Mouse (Mus musculus) heart, adult 9 months (tissue): Measurements from ENCODE around the gene Olfr1054.
"Not testable (repeated sequence)": the region's sequence is repeated elsewhere in the genome, so short reads cannot be mapped to it uniquely, and the experiment has no call there.

Source experiments
- DNase-seq, 2 experiments: peaks; one replicate each; pipeline ENCODE4 v3.0.0; 2022; ENCODE audit warnings: low spot score in 2 of 2

Olfr1054 gene

DNA sequence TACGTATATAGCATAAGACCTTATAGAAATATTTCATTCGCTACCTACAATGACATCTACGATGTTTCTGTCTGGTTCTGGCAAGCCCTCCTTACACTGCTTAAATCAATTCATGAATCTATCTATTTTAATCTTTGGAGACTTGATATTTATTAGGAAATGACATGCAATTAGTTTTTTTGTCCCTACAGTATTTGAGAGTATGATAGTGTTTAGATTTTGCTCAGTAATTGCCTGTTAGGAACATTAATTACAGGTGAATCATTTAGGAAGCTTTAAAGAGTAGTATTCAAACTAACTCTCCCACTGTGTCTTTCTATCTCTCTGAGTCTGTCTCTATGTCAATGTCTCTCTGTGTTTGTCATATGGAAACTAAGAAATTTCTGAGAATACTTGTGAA, at the start of gene Olfr1054:
Olfr1054 (minus strand) TSS at position 101 of the 400 bp plus-strand sequence.
- DNase-seq: no peak

DNA sequence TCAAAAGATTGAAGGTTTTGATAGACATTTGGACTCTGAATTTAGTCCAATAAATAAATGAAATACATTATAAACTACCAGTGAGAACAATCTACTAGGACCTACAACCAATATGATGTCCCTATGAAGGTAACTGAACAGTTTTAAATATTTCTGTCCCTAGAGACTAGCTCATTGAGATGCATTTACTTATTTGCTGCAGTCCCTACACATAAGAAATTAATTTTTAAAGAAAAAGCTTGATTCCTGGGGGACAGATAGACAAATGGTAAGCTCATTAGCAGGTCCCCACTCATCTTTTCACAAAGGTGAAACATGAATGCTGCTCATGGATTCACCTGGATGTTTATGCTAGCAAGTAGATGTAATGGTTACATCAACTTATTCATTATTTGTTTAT, 43.1 kb upstream of the Olfr1054 start, which contains the start of gene Olfr1057:
Olfr1057 (minus strand) TSS at position 101 of the 400 bp plus-strand sequence.
- no peak for DNase-seq

DNA sequence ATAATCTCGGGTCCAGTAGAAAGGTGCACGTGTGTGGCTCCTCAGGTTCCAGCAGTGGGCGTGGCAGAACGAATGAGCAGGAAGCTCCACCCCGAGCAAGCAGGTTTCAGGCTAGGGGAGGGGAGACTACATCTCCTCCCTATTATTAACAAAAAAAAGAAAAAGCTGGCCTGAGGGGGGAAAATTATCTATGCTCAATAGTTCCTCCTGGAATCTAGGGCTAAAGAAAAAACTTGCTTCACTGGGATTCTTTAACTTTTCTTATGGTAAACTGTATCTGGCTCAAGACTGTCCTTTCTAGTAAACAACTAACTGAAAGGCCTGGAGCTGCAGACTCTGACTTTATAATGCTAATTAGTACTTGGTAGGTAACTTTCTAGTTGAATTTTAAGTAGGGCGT, 31.1 kb upstream of the Olfr1054 start:
- not testable (repeated sequence) for DNase-seq

DNA sequence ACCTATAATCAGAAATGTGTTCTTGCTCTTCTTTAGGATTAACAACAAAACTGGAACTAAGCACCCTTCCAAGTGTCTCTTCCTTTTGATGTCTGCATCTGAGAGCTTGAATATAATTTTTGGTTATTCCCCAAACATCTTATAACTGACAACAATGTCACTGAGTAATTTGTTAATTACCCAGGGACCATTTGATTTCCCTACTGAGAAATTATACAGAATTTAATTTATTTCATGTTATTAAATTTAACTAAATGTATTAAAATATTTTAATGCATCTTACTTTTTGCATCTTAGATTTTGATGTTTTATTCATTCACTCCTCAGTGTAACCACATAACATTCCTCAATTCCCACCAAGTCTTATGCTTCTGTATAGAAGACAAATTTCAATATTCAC, 27.1 kb upstream of the Olfr1054 start, which contains the start of gene Olfr1056:
Olfr1056 (minus strand) TSS at position 101 of the 400 bp plus-strand sequence.
- DNase-seq: no peak

DNA sequence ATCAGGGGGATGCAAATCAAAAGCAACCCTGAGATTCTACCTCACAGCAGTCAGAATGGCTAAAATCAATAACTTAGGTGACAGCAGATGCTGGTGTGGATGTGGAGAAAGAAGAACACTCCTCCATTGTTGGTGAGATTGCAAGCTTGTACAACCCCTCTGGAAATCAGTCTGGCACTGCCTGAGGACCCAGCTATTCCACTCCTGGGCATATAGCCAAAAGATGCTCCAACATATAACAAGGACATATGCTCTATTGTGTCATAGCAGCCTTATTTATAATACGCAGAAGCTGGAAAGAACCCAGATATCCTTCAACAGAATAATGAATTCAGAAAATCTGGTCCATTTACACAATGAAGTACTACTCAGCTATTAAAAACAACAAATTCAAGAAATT, 16.5 kb upstream of the Olfr1054 start:
- not testable (repeated sequence) for DNase-seq

DNA sequence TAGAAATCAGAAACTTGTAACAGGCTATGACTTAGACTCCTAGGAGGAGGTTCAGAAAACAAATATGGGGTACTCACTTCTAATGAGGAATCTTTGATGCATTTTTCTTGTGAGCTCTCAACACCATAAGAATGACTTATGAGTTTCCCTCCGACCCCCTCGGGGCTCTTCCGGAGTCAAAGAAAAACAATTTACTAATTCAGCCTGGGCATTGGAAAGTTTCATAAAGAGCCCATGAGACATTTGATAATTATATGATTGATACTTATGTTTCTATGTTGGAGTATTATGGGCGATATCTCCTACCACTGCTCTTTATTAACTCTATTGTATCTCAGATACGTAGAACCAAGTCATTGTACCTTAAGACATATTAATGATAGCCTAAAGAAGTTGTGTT, 15.0 kb upstream of the Olfr1054 start, which contains the start of gene Olfr1055:
Olfr1055 (minus strand) TSS at position 101 of the 400 bp plus-strand sequence.
- DNase-seq: no peak

DNA sequence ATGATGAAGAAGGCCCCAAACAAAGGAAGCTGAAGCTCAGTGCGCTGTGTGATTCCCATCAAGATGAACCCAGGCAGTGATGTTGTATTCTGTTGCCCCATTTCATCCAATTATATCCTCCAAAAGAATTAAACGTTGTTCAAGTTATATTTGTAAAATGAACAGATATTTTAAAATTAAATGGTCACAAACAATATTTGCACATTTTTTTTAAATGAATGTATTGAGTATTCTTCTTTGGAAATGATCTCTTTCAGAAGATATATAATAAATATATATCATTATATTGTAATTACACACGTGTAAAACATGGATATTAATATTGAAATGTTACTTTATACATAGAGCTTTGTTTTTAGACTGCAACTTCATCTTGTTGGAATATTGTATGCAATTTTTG, 20.0 kb downstream of the Olfr1054 start, which contains the start of gene Olfr1053:
Olfr1053 (minus strand) TSS at position 101 of the 400 bp plus-strand sequence.
- DNase-seq: no peak

DNA sequence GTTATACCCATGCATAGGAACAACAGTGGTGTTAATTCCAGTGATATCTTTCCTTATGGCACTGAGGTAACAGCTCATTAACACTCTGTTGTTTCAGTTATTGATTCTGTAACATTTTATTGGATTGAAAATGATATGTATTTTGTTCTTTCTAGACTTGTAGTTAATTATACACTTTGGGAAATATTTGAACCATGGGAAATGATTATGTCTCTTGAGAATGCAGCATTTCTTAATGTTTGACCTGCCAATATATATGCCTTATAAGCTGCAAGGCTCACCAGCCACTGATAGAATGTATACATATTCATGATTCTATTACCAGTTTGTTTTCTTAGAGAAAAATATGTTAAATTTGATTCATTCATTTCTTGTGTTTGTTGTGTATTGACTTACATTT, 43.1 kb downstream of the Olfr1054 start, which contains the start of gene Olfr1052:
Olfr1052 (plus strand) TSS at position 301 of the 400 bp plus-strand sequence.
- no peak for DNase-seq
